Mouse (Mus musculus) heart, embryonic 13.5 days (tissue): ENCODE data around the gene Cxcr6. TPM values are rescaled to one million over a fixed set of nuclear protein-coding genes. Genes with fewer than 3 reads are reported as not detected.

Experiments used
- ATAC-seq: fragments of 200-750 bp; cut with Nextera tagmentation; 2 replicates; pipeline ENCODE4 v1.8.0; 2017; ENCODE audit warnings: moderate TSS enrichment; ENCODE audit not compliant: insufficient number of reproducible peaks, low FRiP score, low TSS enrichment; ENCODE audit errors: extremely low read depth
- H3K27ac ChIP-seq: fragments of 300-500 bp; sonication (generic); replicated peaks from 2 replicates; pipeline ENCODE4 v1.5.1; 2015; ENCODE audit warnings: moderate library complexity, mild to moderate bottlenecking, inconsistent platforms
- H3K27me3 ChIP-seq: fragments of 300-500 bp; sonication (generic); replicated peaks from 2 replicates; pipeline ENCODE4 v1.6.1; 2015; ENCODE audit warnings: mild to moderate bottlenecking, inconsistent platforms
- H3K36me3 ChIP-seq: fragments of 300-500 bp; sonication (generic); 2 replicates; pipeline ENCODE4 v1.6.1; 2015; ENCODE audit warnings: mild to moderate bottlenecking, inconsistent platforms
- H3K4me1 ChIP-seq: fragments of 300-500 bp; sonication (generic); 2 replicates; pipeline ENCODE4 v1.6.1; 2015; ENCODE audit warnings: inconsistent platforms
- H3K4me2 ChIP-seq: fragments of 300-500 bp; sonication (generic); 2 replicates; pipeline ENCODE4 v1.6.1; 2015; ENCODE audit warnings: inconsistent platforms, mild to moderate bottlenecking, moderate library complexity
- H3K4me3 ChIP-seq: fragments of 300-500 bp; sonication (generic); 2 replicates; pipeline ENCODE4 v1.5.1; 2015; ENCODE audit warnings: moderate library complexity, mild to moderate bottlenecking, inconsistent platforms
- H3K9ac ChIP-seq: fragments of 300-500 bp; sonication (generic); 2 replicates; pipeline ENCODE4 v1.6.1; 2015; ENCODE audit warnings: inconsistent platforms, mild to moderate bottlenecking, moderate library complexity
- H3K9me3 ChIP-seq: fragments of 300-500 bp; sonication (generic); 2 replicates; pipeline ENCODE4 v1.6.1; 2016; ENCODE audit warnings: inconsistent platforms
- WGBS: fragments of 180-500 bp; shearing (Covaris S2); methylation state at CpG from one replicate; pipeline ENCODE4 v1.1.7; 2015; ENCODE audit warnings: mixed read lengths; 5-methylcytosine and 5-hydroxymethylcytosine counted together
- polyA plus RNA-seq: library from polyadenylated mRNA; unstranded; fragments of >200 nt; fragmentation: Nextera tagmentation; extraction: Ambion mirVana; gene quantifications from 2 replicates; pipeline ENCODE4 v1.2.1, GENCODE M21; 2015

Gene Cxcr6
- polyA plus RNA-seq, 1 experiment from 2014 or later, result 0.17 TPM

GRCm38 (mm10) chr9:123788855-123789529 is 17.3 kb upstream of the Cxcr6 start:
- ATAC-seq, result no peak
- H3K27me3 ChIP-seq, result no peaks in the 10 kb centered on the region
- no peak overlapping the region for H3K27ac ChIP-seq
- peaks cover 72% of the 10 kb centered on the region for H3K36me3 ChIP-seq
- peaks cover 5% of the 10 kb centered on the region; the same call in 1 of the 2 replicates for H3K4me1 ChIP-seq
- no peak overlapping the region for H3K4me3 ChIP-seq
- no peak overlapping the region for H3K4me2 ChIP-seq
- no peak overlapping the region for H3K9ac ChIP-seq
- WGBS, result 51% methylated on average over 4 of the region's 4 CpGs
- H3K9me3 ChIP-seq, result peaks cover 5% of the 10 kb centered on the region

GRCm38 (mm10) chr9:123796174-123796573 is 10.1 kb upstream of the Cxcr6 start:
- Histone ChIP-seq H3K9ac (no peak overlapping the region), H3K4me1 (no peaks in the 10 kb centered on the region), H3K27me3 (no peaks in the 10 kb centered on the region), H3K9me3 (no peaks in the 10 kb centered on the region), H3K4me2 (no peak overlapping the region), H3K36me3 (peaks cover 92% of the 10 kb centered on the region), H3K27ac (no peak overlapping the region), H3K4me3 (no peak overlapping the region)
- WGBS, result 51% methylated on average over 3 of the region's 3 CpGs
- no peak for ATAC-seq

GRCm38 (mm10) chr9:123801527-123801926 is 4.7 kb upstream of the Cxcr6 start:
- no peak overlapping the region for H3K4me3 ChIP-seq
- H3K27ac ChIP-seq, result no peak overlapping the region
- H3K4me1 ChIP-seq, result no peaks in the 10 kb centered on the region
- no peak overlapping the region for H3K4me2 ChIP-seq
- no peak for ATAC-seq
- peaks cover 81% of the 10 kb centered on the region for H3K36me3 ChIP-seq
- H3K27me3 ChIP-seq, result no peaks in the 10 kb centered on the region
- no peak overlapping the region for H3K9ac ChIP-seq
- 92% methylated on average over 1 of the region's 1 CpGs for WGBS
- H3K9me3 ChIP-seq, result no peaks in the 10 kb centered on the region

GRCm38 (mm10) chr9:123802421-123802820 is 3.9 kb upstream of the Cxcr6 start:
- Histone ChIP-seq H3K4me3 (no peak overlapping the region), H3K4me1 (no peaks in the 10 kb centered on the region), H3K9me3 (no peaks in the 10 kb centered on the region), H3K4me2 (no peak overlapping the region), H3K27ac (no peak overlapping the region), H3K36me3 (peaks cover 72% of the 10 kb centered on the region), H3K27me3 (no peaks in the 10 kb centered on the region), H3K9ac (no peak overlapping the region)
- WGBS, result 90% methylated on average over 2 of the region's 2 CpGs
- ATAC-seq, result no peak

- H3K9ac ChIP-seq, result no peak overlapping the region
- H3K36me3 ChIP-seq, result peaks cover 68% of the 10 kb centered on the region
- H3K27ac ChIP-seq, result no peak overlapping the region
- H3K4me1 ChIP-seq, result no peaks in the 10 kb centered on the region
- no peaks in the 10 kb centered on the region for H3K27me3 ChIP-seq
- no peak overlapping the region for H3K4me2 ChIP-seq
- no peak for ATAC-seq
- H3K4me3 ChIP-seq, result no peak overlapping the region
- no peaks in the 10 kb centered on the region for H3K9me3 ChIP-seq
Measured at GRCm38 (mm10) chr9:123802896-123803295, 3.4 kb upstream of the Cxcr6 start.

- Histone ChIP-seq H3K27me3 (no peaks in the 10 kb centered on the region), H3K9me3 (no peaks in the 10 kb centered on the region), H3K9ac (no peak overlapping the region), H3K4me2 (no peak overlapping the region), H3K36me3 (peaks cover 56% of the 10 kb centered on the region), H3K4me3 (no peak overlapping the region), H3K4me1 (peaks cover 7% of the 10 kb centered on the region), H3K27ac (no peak overlapping the region)
- no peak for ATAC-seq
- 80% methylated on average over 2 of the region's 2 CpGs for WGBS
Measured at GRCm38 (mm10) chr9:123805241-123805640, 1.0 kb upstream of the Cxcr6 start.

GRCm38 (mm10) chr9:123808583-123808982 is 2.3 kb downstream of the Cxcr6 start:
- Histone ChIP-seq H3K4me3 (no peak overlapping the region), H3K36me3 (peaks cover 60% of the 10 kb centered on the region), H3K9me3 (no peaks in the 10 kb centered on the region), H3K27me3 (no peaks in the 10 kb centered on the region), H3K27ac (no peak overlapping the region), H3K4me2 (no peak overlapping the region), H3K9ac (no peak overlapping the region), H3K4me1 (peaks cover 7% of the 10 kb centered on the region)
- WGBS, result 40% methylated on average over 7 of the region's 7 CpGs
- ATAC-seq, result no peak

- Histone ChIP-seq H3K27me3 (no peaks in the 10 kb centered on the region), H3K4me2 (no peak overlapping the region), H3K4me1 (peaks cover 16% of the 10 kb centered on the region), H3K36me3 (peaks cover 71% of the 10 kb centered on the region), H3K4me3 (no peak overlapping the region), H3K9ac (no peak overlapping the region), H3K27ac (no peak overlapping the region), H3K9me3 (no peaks in the 10 kb centered on the region)
- no peak for ATAC-seq
- WGBS, result 88% methylated on average over 3 of the region's 3 CpGs
Measured at GRCm38 (mm10) chr9:123811831-123812230, 5.6 kb downstream of the Cxcr6 start.

- peaks cover 96% of the 10 kb centered on the region for H3K36me3 ChIP-seq
- H3K4me3 ChIP-seq, result no peak overlapping the region
- no peak for ATAC-seq
- 41% methylated on average over 2 of the region's 2 CpGs for WGBS
- H3K27ac ChIP-seq, result no peak overlapping the region
- H3K9me3 ChIP-seq, result no peaks in the 10 kb centered on the region
- no peaks in the 10 kb centered on the region for H3K27me3 ChIP-seq
- peaks cover 9% of the 10 kb centered on the region for H3K4me1 ChIP-seq
- no peak overlapping the region for H3K9ac ChIP-seq
- H3K4me2 ChIP-seq, result no peak overlapping the region
Measured at GRCm38 (mm10) chr9:123814326-123814725, 8.1 kb downstream of the Cxcr6 start.

GRCm38 (mm10) chr9:123814821-123815220 is 8.5 kb downstream of the Cxcr6 start:
- Histone ChIP-seq H3K36me3 (peaks cover 98% of the 10 kb centered on the region), H3K27ac (no peak overlapping the region), H3K27me3 (no peaks in the 10 kb centered on the region), H3K4me1 (peaks cover 8% of the 10 kb centered on the region), H3K9me3 (no peaks in the 10 kb centered on the region), H3K9ac (no peak overlapping the region), H3K4me2 (no peak overlapping the region), H3K4me3 (no peak overlapping the region)
- no peak for ATAC-seq
- WGBS, result 58% methylated on average over 4 of the region's 4 CpGs

- H3K9me3 ChIP-seq, result no peaks in the 10 kb centered on the region
- no peak overlapping the region for H3K4me3 ChIP-seq
- H3K27me3 ChIP-seq, result no peaks in the 10 kb centered on the region
- 75% methylated on average over 3 of the region's 3 CpGs for whole genome bisulfite sequencing
- H3K4me1 ChIP-seq, result peaks cover 8% of the 10 kb centered on the region
- H3K27ac ChIP-seq, result no peak overlapping the region
- H3K9ac ChIP-seq, result no peak overlapping the region
- peaks cover 97% of the 10 kb centered on the region for H3K36me3 ChIP-seq
- ATAC-seq, result no peak
- no peak overlapping the region for H3K4me2 ChIP-seq
Measured at GRCm38 (mm10) chr9:123815444-123815843, 9.2 kb downstream of the Cxcr6 start.

GRCm38 (mm10) chr9:123815996-123816395 is 9.7 kb downstream of the Cxcr6 start:
- ATAC-seq, result no peak
- Histone ChIP-seq H3K4me2 (no peak overlapping the region), H3K27ac (no peak overlapping the region), H3K36me3 (peaks cover 97% of the 10 kb centered on the region), H3K4me3 (no peak overlapping the region), H3K9me3 (no peaks in the 10 kb centered on the region), H3K4me1 (peaks cover 8% of the 10 kb centered on the region), H3K27me3 (no peaks in the 10 kb centered on the region), H3K9ac (no peak overlapping the region)
- WGBS, result 70% methylated on average over 1 of the region's 1 CpGs
